Mouse (Mus musculus): ENCODE data around the gene Pcca. TPM values are rescaled to one million over a fixed set of nuclear protein-coding genes. Genes with fewer than 3 reads are reported as not detected.
A peak's percentile ranks its signal among the peaks of the same experiment; 100 is the strongest.

Gene Pcca
- total RNA-seq, 1 experiment from 2014 or later: 118 TPM

DNA sequence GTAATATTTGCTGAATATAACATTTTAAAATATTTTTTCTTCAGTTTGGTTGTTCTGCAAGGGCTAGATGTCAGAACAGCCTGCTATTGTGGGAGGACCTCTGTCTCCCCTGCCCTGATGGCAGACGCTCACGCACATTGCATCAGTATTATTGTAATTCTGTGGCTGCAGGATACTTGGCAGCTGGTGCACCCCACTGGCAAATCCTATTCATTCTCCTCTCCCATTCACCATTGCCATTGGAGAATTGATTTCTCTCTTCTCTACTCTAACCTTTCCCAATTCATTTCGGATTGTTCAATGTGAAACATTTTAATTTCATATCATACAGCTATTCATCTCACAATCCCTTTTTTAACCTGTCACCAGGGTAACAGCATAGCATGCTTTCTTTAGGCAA, 186.9 kb downstream of the Pcca start:
- ATAC-seq (replicated peaks; ENCODE audit: low read depth, poor library complexity, severe bottlenecking): no peak

- ATAC-seq (replicated peaks; ENCODE audit: low read depth, poor library complexity, severe bottlenecking): 0 out of 2 replicates have a peak, but pooled peaks have one; percentile 42
Measured at GRCm38 (mm10) chr14:122721750-122722149, 187.6 kb downstream of the Pcca start.

- no peak for ATAC-seq (replicated peaks; ENCODE audit: low read depth, poor library complexity, severe bottlenecking)
Measured at GRCm38 (mm10) chr14:122726456-122726855, 192.3 kb downstream of the Pcca start.

DNA sequence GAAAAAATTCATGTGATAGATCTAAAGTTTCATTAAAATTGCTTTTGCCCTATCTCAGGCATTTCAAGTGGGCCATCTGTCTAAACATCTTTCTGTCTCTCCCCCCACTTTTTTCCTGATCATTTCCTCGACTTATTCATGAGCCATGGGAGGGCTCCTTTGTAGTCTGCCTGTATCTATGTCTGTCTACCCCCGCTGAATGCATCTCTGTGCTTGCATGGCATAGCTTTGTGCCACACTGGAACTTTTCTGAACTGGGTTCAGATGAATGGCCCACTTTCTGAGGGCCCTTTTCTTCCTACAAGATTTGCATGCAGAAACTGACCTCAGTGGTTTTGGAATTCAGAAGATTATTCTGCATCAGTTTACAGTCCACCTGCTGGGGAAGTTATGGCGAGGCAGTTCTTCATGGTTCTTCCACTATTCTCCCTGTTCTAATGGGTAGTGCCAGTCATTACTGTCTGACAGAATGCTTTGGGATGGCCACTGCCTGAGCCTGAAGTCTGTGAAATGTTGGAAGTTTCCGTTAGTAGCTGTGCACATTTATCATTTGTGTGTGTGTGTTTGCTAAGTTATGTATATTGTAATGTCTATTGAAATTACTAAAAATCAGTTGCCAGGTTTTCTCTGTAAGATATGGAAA, 195.4 kb downstream of the Pcca start:
- ATAC-seq (replicated peaks; ENCODE audit: low read depth, poor library complexity, severe bottlenecking): no peak

GRCm38 (mm10) chr14:122730921-122731551, 196.9 kb downstream of the Pcca start:
- ATAC-seq (replicated peaks; ENCODE audit: low read depth, poor library complexity, severe bottlenecking): no peak

- no peak for ATAC-seq (replicated peaks; ENCODE audit: low read depth, poor library complexity, severe bottlenecking)
Measured at GRCm38 (mm10) chr14:122736806-122737205, 202.7 kb downstream of the Pcca start.

- ATAC-seq (replicated peaks; ENCODE audit: low read depth, poor library complexity, severe bottlenecking): peak; percentile 94
Measured at GRCm38 (mm10) chr14:122747860-122748842, 214.0 kb downstream of the Pcca start.

DNA sequence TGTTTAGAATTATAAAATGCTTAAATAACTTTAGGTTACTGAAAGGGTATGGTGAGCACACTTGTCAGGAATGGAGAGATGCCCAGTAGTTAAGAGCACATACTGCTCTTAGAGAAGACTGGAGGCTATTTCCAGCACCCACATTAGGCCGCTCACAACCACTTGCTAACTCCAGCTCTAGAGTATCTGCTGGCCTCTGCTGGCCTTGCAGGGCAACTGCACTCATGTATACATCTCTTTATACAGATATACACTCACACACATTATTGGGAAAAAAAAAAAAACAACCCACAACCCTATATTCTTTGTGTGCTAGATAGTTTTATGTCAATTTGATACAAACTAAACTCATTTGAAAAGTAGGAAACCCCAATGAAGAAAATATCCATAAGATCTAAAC, 217.4 kb downstream of the Pcca start:
- no peak for ATAC-seq (replicated peaks; ENCODE audit: low read depth, poor library complexity, severe bottlenecking)

- ATAC-seq (replicated peaks; ENCODE audit: low read depth, poor library complexity, severe bottlenecking): no peak
Measured at GRCm38 (mm10) chr14:122753278-122753677, 219.2 kb downstream of the Pcca start.

DNA sequence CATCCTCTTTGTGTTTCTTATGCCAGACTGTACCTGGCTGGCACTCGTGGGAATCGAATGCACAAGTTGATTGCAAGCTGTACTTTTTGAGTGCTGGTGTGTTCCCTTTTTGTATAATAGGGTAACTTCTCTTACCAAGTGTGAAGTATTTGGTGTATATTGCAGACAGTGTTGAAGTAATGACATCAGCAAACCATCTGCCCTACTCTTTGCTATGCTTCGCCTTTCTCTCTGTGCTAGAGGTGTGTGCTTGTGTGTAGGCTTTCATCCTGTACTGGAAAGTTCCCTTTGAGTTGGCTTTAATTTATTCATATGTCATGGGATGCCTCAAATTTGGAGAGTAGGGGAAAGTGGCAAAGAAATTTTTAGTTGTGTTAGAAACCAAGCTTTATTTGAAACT, 220.2 kb downstream of the Pcca start:
- no peak for ATAC-seq (replicated peaks; ENCODE audit: low read depth, poor library complexity, severe bottlenecking)

DNA sequence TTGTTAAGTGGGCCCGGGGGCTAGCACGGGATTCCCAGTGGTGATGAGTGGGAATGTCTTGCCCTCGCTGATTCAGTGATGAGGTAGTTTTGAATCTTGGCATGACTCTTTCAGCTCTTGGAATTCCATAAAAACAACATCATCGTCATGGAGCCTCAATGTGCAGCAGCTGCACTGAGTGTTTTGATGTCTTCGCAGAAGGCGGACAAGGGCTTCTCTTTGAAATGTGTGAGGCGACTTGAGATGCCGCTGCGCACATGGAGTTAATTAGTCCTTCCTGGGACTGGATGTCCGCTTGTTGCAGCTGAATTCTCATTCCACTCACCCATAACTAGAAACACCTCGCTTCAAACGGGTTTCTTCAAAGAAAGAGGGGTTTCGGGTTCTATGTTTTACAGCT, 221.4 kb downstream of the Pcca start:
- no peak for ATAC-seq (replicated peaks; ENCODE audit: low read depth, poor library complexity, severe bottlenecking)

GRCm38 (mm10) chr14:122756671-122757070, 222.5 kb downstream of the Pcca start:
- ATAC-seq (replicated peaks; ENCODE audit: low read depth, poor library complexity, severe bottlenecking): no peak

DNA sequence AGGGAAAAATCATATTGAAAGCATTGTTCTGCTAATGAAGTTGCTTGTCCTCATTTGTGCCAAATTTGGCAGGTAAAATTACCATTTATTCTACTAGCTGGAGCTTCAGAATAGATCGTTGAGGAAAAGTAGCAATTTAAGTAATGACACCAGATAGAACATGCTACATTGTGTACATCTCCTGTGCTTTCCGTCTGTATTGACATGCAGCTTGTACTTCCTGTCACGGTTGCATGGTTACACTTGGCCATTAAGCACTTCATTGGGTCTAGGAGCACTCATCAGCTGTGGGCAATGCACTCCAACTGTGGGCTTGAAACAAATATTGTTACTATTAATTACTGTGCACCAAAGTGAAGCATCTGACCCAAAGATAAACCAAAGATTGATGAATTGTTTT, 225.8 kb downstream of the Pcca start:
- ATAC-seq (replicated peaks; ENCODE audit: low read depth, poor library complexity, severe bottlenecking): no peak

DNA sequence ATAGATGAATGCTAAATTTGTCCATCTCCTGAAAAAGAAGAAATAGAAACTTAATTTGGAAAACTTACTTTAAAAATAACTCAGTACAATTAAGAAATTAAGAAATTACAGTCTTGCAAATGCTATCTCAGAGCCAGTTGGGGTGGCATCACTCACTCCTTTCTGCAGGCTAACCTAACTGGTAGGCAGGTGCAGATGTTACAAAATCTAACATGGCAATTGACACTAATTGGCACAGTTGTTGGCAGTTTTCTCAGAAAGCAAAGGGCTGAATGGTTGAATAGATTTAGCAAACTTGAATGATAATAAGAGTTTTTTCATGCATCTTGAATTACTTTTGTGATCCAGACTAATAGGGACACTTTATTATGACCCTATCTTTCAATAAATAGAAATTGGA, 226.7 kb downstream of the Pcca start:
- no peak for ATAC-seq (replicated peaks; ENCODE audit: low read depth, poor library complexity, severe bottlenecking)

- ATAC-seq (replicated peaks; ENCODE audit: low read depth, poor library complexity, severe bottlenecking): no peak
Measured at GRCm38 (mm10) chr14:122762603-122763002, 228.5 kb downstream of the Pcca start.

DNA sequence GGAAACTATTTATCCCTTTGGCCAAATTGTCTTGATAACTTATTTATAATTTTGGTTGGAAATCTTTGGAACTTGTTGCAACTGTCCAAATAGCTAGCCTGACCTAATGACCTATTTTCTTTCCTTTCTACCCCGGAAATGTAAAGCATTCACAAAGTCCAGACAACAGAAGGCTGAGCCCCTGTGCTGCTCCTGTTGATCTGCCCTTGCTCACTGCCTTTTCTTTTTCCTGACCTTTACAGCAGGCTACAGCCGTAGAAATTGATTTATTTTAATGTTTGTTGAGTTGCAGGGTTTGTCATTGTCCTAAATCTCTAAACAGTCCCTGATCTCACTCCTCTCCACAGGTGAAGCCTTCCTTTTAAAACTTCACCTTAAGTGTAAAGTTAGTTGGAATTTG, 231.8 kb downstream of the Pcca start:
- ATAC-seq (replicated peaks; ENCODE audit: low read depth, poor library complexity, severe bottlenecking): no peak

GRCm38 (mm10) chr14:122766448-122766847, 232.3 kb downstream of the Pcca start:
- peak; percentile 54 for ATAC-seq (replicated peaks; ENCODE audit: low read depth, poor library complexity, severe bottlenecking)

GRCm38 (mm10) chr14:122784701-122785100, 250.6 kb downstream of the Pcca start:
- ATAC-seq (replicated peaks; ENCODE audit: low read depth, poor library complexity, severe bottlenecking): no peak

DNA sequence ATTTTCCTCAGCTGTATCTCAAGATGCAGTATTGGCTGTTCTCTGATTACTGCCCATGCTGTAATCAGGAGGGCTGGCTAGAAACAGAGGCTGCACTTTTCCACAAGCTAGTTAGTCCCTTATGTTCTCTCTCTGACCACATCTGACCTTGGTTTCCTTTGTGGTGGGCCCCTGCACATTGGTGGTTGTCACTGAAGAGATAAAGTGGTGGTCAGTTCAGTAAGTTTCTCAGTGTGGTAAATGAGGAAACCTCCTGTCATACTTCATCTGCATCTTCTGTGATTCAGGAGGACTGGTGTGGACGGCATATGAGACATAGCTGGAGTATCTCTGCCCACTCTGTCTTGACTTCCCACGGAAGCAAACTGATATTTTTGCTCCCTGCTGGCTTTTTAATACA, 254.1 kb downstream of the Pcca start:
- peak; percentile 98 for ATAC-seq (replicated peaks; ENCODE audit: low read depth, poor library complexity, severe bottlenecking)

- ATAC-seq (replicated peaks; ENCODE audit: low read depth, poor library complexity, severe bottlenecking): no peak
Measured at GRCm38 (mm10) chr14:122790111-122790510, 256.0 kb downstream of the Pcca start.

DNA sequence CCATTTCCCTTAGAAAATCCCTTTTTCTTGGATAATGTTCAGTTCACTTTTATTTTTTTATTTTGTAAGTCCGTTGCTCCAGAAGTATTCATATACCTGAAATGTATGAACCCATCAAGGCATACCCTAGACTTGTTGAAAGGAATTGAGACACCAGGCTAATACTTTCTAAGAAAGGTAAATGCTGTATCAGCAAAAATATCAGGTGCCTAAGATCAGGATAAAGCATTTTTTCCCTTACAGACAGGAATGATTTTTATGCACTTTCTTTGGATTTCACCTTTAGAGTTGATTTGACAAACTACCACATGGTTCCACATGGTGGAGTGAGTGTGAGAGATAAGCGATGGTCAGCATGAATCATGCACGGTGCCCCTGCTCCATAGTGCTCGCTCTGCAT, 259.2 kb downstream of the Pcca start:
- ATAC-seq (replicated peaks; ENCODE audit: low read depth, poor library complexity, severe bottlenecking): no peak
